Mouse (Mus musculus) lung, postnatal 36 days (tissue): ENCODE results near the gene Thg1l.

Experiments
- DNase-seq: peaks from one replicate; pipeline ENCODE4 v3.0.0; 2022; ENCODE audit warnings: mixed read lengths

Thg1l gene

GRCm38 (mm10) chr11:45955127-45955627, at the start of gene Thg1l:
Gene Thg1l (minus strand): TSS chr11:45955494.
- DNase-seq, result peak; percentile 96

- DNase-seq, result no peak
Measured at GRCm38 (mm10) chr11:45992087-45992486, 36.8 kb upstream of the Thg1l start.

- peak; percentile 62 for DNase-seq
Measured at GRCm38 (mm10) chr11:45991604-45992003, 36.3 kb upstream of the Thg1l start.

- no peak for DNase-seq
Measured at GRCm38 (mm10) chr11:45980893-45981253, 25.6 kb upstream of the Thg1l start.

- DNase-seq, result peak; percentile 28
Measured at GRCm38 (mm10) chr11:45979946-45980892, 24.9 kb upstream of the Thg1l start, which contains the start of gene Sox30. Gene Sox30 (plus strand): TSS chr11:45980310.

- DNase-seq, result no peak
Measured at GRCm38 (mm10) chr11:45976061-45976460, 20.8 kb upstream of the Thg1l start.

- DNase-seq, result no peak
Measured at GRCm38 (mm10) chr11:45974466-45974865, 19.2 kb upstream of the Thg1l start.

GRCm38 (mm10) chr11:45973635-45974034, 18.3 kb upstream of the Thg1l start:
- DNase-seq, result no peak

- DNase-seq, result no peak
Measured at GRCm38 (mm10) chr11:45968466-45968865, 13.2 kb upstream of the Thg1l start.

GRCm38 (mm10) chr11:45966896-45967295, 11.6 kb upstream of the Thg1l start:
- DNase-seq, result no peak

- peak; percentile 20 for DNase-seq
Measured at GRCm38 (mm10) chr11:45960003-45960402, 4.7 kb upstream of the Thg1l start.

GRCm38 (mm10) chr11:45959598-45959997, 4.3 kb upstream of the Thg1l start:
- peak; percentile 55 for DNase-seq

GRCm38 (mm10) chr11:45947491-45947890, 7.8 kb downstream of the Thg1l start:
- no peak for DNase-seq

- no peak for DNase-seq
Measured at GRCm38 (mm10) chr11:45946796-45947195, 8.5 kb downstream of the Thg1l start.

GRCm38 (mm10) chr11:45944643-45945156, 10.6 kb downstream of the Thg1l start, which contains the start of gene Lsm11:
Gene Lsm11 (minus strand): TSS chr11:45944935.
- peak; percentile 98 for DNase-seq

GRCm38 (mm10) chr11:45943891-45944642, 11.2 kb downstream of the Thg1l start:
- no peak for DNase-seq

- no peak for DNase-seq
Measured at GRCm38 (mm10) chr11:45943108-45943705, 12.1 kb downstream of the Thg1l start.

- DNase-seq, result no peak
Measured at GRCm38 (mm10) chr11:45942281-45942680, 13.0 kb downstream of the Thg1l start.

GRCm38 (mm10) chr11:45938917-45939316, 16.4 kb downstream of the Thg1l start:
- no peak for DNase-seq

GRCm38 (mm10) chr11:45937478-45937877, 17.8 kb downstream of the Thg1l start:
- DNase-seq, result no peak

- DNase-seq, result no peak
Measured at GRCm38 (mm10) chr11:45932771-45933170, 22.5 kb downstream of the Thg1l start.

GRCm38 (mm10) chr11:45929541-45929940, 25.8 kb downstream of the Thg1l start:
- no peak for DNase-seq

GRCm38 (mm10) chr11:45927456-45927855, 27.8 kb downstream of the Thg1l start:
- no peak for DNase-seq
